Mouse (Mus musculus): ENCODE data around the gene Coro2a. TPM values are rescaled to one million over a fixed set of nuclear protein-coding genes. Genes with fewer than 3 reads are reported as not detected.
"Not testable (repeated sequence)": the region's sequence is repeated elsewhere in the genome, so short reads cannot be mapped to it uniquely, and the experiment has no call there.

The Coro2a gene
- polyA plus RNA-seq, 1 experiment from 2014 or later = 7.0 TPM

- 87% methylated on average over 16 of the region's 16 CpGs for WGBS
- no peak for ATAC-seq (ENCODE audit: low FRiP score)
- DNase-seq (ENCODE audit: low spot score) = no peak
- Histone ChIP-seq H3K9me3 (ENCODE audit: control insufficient read depth, low read length) (no peaks in the 10 kb centered on the region), H3K4me3 (replicated peaks; ENCODE audit: low read length) (no peak overlapping the region), H3K36me3 (replicated peaks; ENCODE audit: control insufficient read depth, insufficient read depth) (no peaks in the 10 kb centered on the region), H3K4me2 (replicated peaks) (no peak overlapping the region), H3K27ac (no peak overlapping the region), H3K27me3 (ENCODE audit: control insufficient read depth, insufficient read depth, low read length) (no peaks in the 10 kb centered on the region), H3K4me1 (replicated peaks; ENCODE audit: control insufficient read depth, insufficient read depth, low read length) (no peaks in the 10 kb centered on the region), H3K9ac (no peak overlapping the region)
Observed at GRCm38 (mm10) chr4:46635702-46636430, 33.9 kb upstream of the Coro2a start.

- Histone ChIP-seq H3K27me3 (ENCODE audit: control insufficient read depth, insufficient read depth, low read length) (no peaks in the 10 kb centered on the region), H3K9me3 (ENCODE audit: control insufficient read depth, low read length) (no peaks in the 10 kb centered on the region), H3K4me1 (replicated peaks; ENCODE audit: control insufficient read depth, insufficient read depth, low read length) (no peaks in the 10 kb centered on the region), H3K27ac (no peak overlapping the region), H3K4me3 (replicated peaks; ENCODE audit: low read length) (no peak overlapping the region), H3K36me3 (replicated peaks; ENCODE audit: control insufficient read depth, insufficient read depth) (no peaks in the 10 kb centered on the region), H3K9ac (no peak overlapping the region), H3K4me2 (replicated peaks) (no peak overlapping the region)
- ATAC-seq (ENCODE audit: low FRiP score) (no peak), DNase-seq (ENCODE audit: low spot score) (no peak)
- whole genome bisulfite sequencing = 63% methylated on average over 6 of the region's 6 CpGs
Observed at GRCm38 (mm10) chr4:46634881-46635280, 32.9 kb upstream of the Coro2a start.

- not testable (repeated sequence) for H3K4me2 ChIP-seq (replicated peaks); H3K27me3 ChIP-seq (ENCODE audit: control insufficient read depth, insufficient read depth, low read length); ATAC-seq (ENCODE audit: low FRiP score); DNase-seq (ENCODE audit: low spot score); H3K4me3 ChIP-seq (replicated peaks; ENCODE audit: low read length); H3K9ac ChIP-seq; H3K9me3 ChIP-seq (ENCODE audit: control insufficient read depth, low read length); H3K4me1 ChIP-seq (replicated peaks; ENCODE audit: control insufficient read depth, insufficient read depth, low read length); H3K36me3 ChIP-seq (replicated peaks; ENCODE audit: control insufficient read depth, insufficient read depth); H3K27ac ChIP-seq
- 74% methylated on average over 6 of the region's 6 CpGs for WGBS
Observed at GRCm38 (mm10) chr4:46633565-46633964, 31.6 kb upstream of the Coro2a start.

GRCm38 (mm10) chr4:46632465-46632864, 30.5 kb upstream of the Coro2a start:
- ATAC-seq (ENCODE audit: low FRiP score) (no peak), DNase-seq (ENCODE audit: low spot score) (no peak)
- H3K4me1 ChIP-seq (replicated peaks; ENCODE audit: control insufficient read depth, insufficient read depth, low read length) = no peaks in the 10 kb centered on the region
- no peaks in the 10 kb centered on the region for H3K9me3 ChIP-seq (ENCODE audit: control insufficient read depth, low read length)
- H3K27me3 ChIP-seq (ENCODE audit: control insufficient read depth, insufficient read depth, low read length) = no peaks in the 10 kb centered on the region
- no peak overlapping the region for H3K27ac ChIP-seq
- no peak overlapping the region for H3K4me2 ChIP-seq (replicated peaks)
- H3K36me3 ChIP-seq (replicated peaks; ENCODE audit: control insufficient read depth, insufficient read depth) = no peaks in the 10 kb centered on the region
- no peak overlapping the region for H3K4me3 ChIP-seq (replicated peaks; ENCODE audit: low read length)
- 80% methylated on average over 2 of the region's 2 CpGs for WGBS
- H3K9ac ChIP-seq = no peak overlapping the region

GRCm38 (mm10) chr4:46630390-46630789, 28.4 kb upstream of the Coro2a start:
- Histone ChIP-seq H3K4me3 (replicated peaks; ENCODE audit: low read length) (no peak overlapping the region), H3K27me3 (ENCODE audit: control insufficient read depth, insufficient read depth, low read length) (no peaks in the 10 kb centered on the region), H3K4me1 (replicated peaks; ENCODE audit: control insufficient read depth, insufficient read depth, low read length) (no peaks in the 10 kb centered on the region), H3K36me3 (replicated peaks; ENCODE audit: control insufficient read depth, insufficient read depth) (no peaks in the 10 kb centered on the region), H3K9ac (no peak overlapping the region), H3K27ac (no peak overlapping the region), H3K4me2 (replicated peaks) (no peak overlapping the region), H3K9me3 (ENCODE audit: control insufficient read depth, low read length) (no peaks in the 10 kb centered on the region)
- DNase-seq (ENCODE audit: low spot score) (no peak), ATAC-seq (ENCODE audit: low FRiP score) (no peak)
- WGBS = 62% methylated on average over 9 of the region's 9 CpGs

GRCm38 (mm10) chr4:46628873-46629272, 26.9 kb upstream of the Coro2a start:
- 50% methylated on average over 9 of the region's 9 CpGs for WGBS
- no peak overlapping the region for H3K9ac ChIP-seq
- H3K9me3 ChIP-seq (ENCODE audit: control insufficient read depth, low read length) = no peaks in the 10 kb centered on the region
- no peak overlapping the region for H3K4me2 ChIP-seq (replicated peaks)
- no peak overlapping the region for H3K27ac ChIP-seq
- H3K36me3 ChIP-seq (replicated peaks; ENCODE audit: control insufficient read depth, insufficient read depth) = no peaks in the 10 kb centered on the region
- no peak for ATAC-seq (ENCODE audit: low FRiP score)
- no peaks in the 10 kb centered on the region for H3K4me1 ChIP-seq (replicated peaks; ENCODE audit: control insufficient read depth, insufficient read depth, low read length)
- no peak overlapping the region for H3K4me3 ChIP-seq (replicated peaks; ENCODE audit: low read length)
- H3K27me3 ChIP-seq (ENCODE audit: control insufficient read depth, insufficient read depth, low read length) = no peaks in the 10 kb centered on the region
- no peak for DNase-seq (ENCODE audit: low spot score)

GRCm38 (mm10) chr4:46628081-46628480, 26.1 kb upstream of the Coro2a start:
- WGBS = 87% methylated on average over 11 of the region's 11 CpGs
- H3K4me3 ChIP-seq (replicated peaks; ENCODE audit: low read length) = no peak overlapping the region
- H3K27me3 ChIP-seq (ENCODE audit: control insufficient read depth, insufficient read depth, low read length) = no peaks in the 10 kb centered on the region
- no peaks in the 10 kb centered on the region for H3K9me3 ChIP-seq (ENCODE audit: control insufficient read depth, low read length)
- H3K4me1 ChIP-seq (replicated peaks; ENCODE audit: control insufficient read depth, insufficient read depth, low read length) = no peaks in the 10 kb centered on the region
- no peak overlapping the region for H3K4me2 ChIP-seq (replicated peaks)
- H3K27ac ChIP-seq = no peak overlapping the region
- no peak overlapping the region for H3K9ac ChIP-seq
- DNase-seq (ENCODE audit: low spot score) (no peak), ATAC-seq (ENCODE audit: low FRiP score) (no peak)
- H3K36me3 ChIP-seq (replicated peaks; ENCODE audit: control insufficient read depth, insufficient read depth) = no peaks in the 10 kb centered on the region

- Histone ChIP-seq H3K27me3 (ENCODE audit: control insufficient read depth, insufficient read depth, low read length) (no peaks in the 10 kb centered on the region), H3K9me3 (ENCODE audit: control insufficient read depth, low read length) (no peaks in the 10 kb centered on the region), H3K9ac (no peak overlapping the region), H3K4me2 (replicated peaks) (no peak overlapping the region), H3K4me3 (replicated peaks; ENCODE audit: low read length) (no peak overlapping the region), H3K4me1 (replicated peaks; ENCODE audit: control insufficient read depth, insufficient read depth, low read length) (no peaks in the 10 kb centered on the region), H3K27ac (no peak overlapping the region), H3K36me3 (replicated peaks; ENCODE audit: control insufficient read depth, insufficient read depth) (no peaks in the 10 kb centered on the region)
- no peak for ATAC-seq (ENCODE audit: low FRiP score)
- no peak for DNase-seq (ENCODE audit: low spot score)
- 75% methylated on average over 10 of the region's 10 CpGs for WGBS
Observed at GRCm38 (mm10) chr4:46625101-46625500, 23.1 kb upstream of the Coro2a start.

GRCm38 (mm10) chr4:46623007-46623406, 21.0 kb upstream of the Coro2a start:
- H3K4me1 ChIP-seq (replicated peaks; ENCODE audit: control insufficient read depth, insufficient read depth, low read length) = no peaks in the 10 kb centered on the region
- H3K9ac ChIP-seq = no peak overlapping the region
- no peak overlapping the region for H3K4me3 ChIP-seq (replicated peaks; ENCODE audit: low read length)
- H3K9me3 ChIP-seq (ENCODE audit: control insufficient read depth, low read length) = no peaks in the 10 kb centered on the region
- H3K27me3 ChIP-seq (ENCODE audit: control insufficient read depth, insufficient read depth, low read length) = no peaks in the 10 kb centered on the region
- H3K27ac ChIP-seq = no peak overlapping the region
- no peaks in the 10 kb centered on the region for H3K36me3 ChIP-seq (replicated peaks; ENCODE audit: control insufficient read depth, insufficient read depth)
- DNase-seq (ENCODE audit: low spot score) (no peak), ATAC-seq (ENCODE audit: low FRiP score) (no peak)
- H3K4me2 ChIP-seq (replicated peaks) = no peak overlapping the region
- WGBS = 90% methylated on average over 5 of the region's 5 CpGs

- H3K27me3 ChIP-seq (ENCODE audit: control insufficient read depth, insufficient read depth, low read length) = no peaks in the 10 kb centered on the region
- H3K4me1 ChIP-seq (replicated peaks; ENCODE audit: control insufficient read depth, insufficient read depth, low read length) = no peaks in the 10 kb centered on the region
- no peak overlapping the region for H3K27ac ChIP-seq
- 81% methylated on average over 8 of the region's 8 CpGs for WGBS
- H3K9me3 ChIP-seq (ENCODE audit: control insufficient read depth, low read length) = no peaks in the 10 kb centered on the region
- H3K36me3 ChIP-seq (replicated peaks; ENCODE audit: control insufficient read depth, insufficient read depth) = no peaks in the 10 kb centered on the region
- H3K4me3 ChIP-seq (replicated peaks; ENCODE audit: low read length) = no peak overlapping the region
- ATAC-seq (ENCODE audit: low FRiP score) = no peak
- H3K9ac ChIP-seq = no peak overlapping the region
- H3K4me2 ChIP-seq (replicated peaks) = no peak overlapping the region
- DNase-seq (ENCODE audit: low spot score) = no peak
Observed at GRCm38 (mm10) chr4:46620946-46621345, 18.9 kb upstream of the Coro2a start.

All from hindbrain, embryonic 14.5 days (tissue).